Mouse (Mus musculus) C2C12 (cell line): ENCODE results near the gene Crabp1.

Source experiments
- CTCF ChIP-seq: IDR thresholded peaks from one replicate; pipeline ENCODE4 v1.5.1; 2011; ENCODE audit not compliant: control insufficient read depth, insufficient read depth, insufficient read length
- MAX ChIP-seq: IDR thresholded peaks from one replicate; pipeline ENCODE4 v1.6.1; 2011; ENCODE audit warnings: mild to moderate bottlenecking, control low read depth

DNA sequence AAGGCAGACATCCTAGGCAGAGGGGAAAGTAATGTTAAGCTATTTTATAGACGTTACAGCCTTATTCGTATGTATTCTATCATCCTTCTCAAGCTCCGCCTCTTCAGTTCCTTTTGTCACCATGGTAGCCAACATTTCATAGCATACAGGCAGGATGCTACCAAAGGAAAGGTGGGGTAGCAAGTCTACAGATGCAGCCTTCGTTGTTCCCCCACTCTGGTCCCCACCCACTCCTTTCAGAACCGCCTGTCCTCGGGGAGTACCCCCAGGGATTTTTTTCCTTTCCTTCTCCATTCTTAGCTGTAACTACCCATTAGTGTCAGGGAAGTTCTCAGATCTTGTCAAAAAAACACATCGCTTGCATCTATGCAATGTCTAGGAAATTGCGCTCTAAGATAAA, 14.7 kb downstream of the Crabp1 start:
- TF ChIP-seq CTCF (no peak), MAX (no peak)
